Mouse (Mus musculus) embryonic facial prominence, embryonic 12.5 days (tissue): ENCODE data around the gene Rad9a. TPM values are rescaled to one million over a fixed set of nuclear protein-coding genes. Genes with fewer than 3 reads are reported as not detected.
A peak's percentile ranks its signal among the peaks of the same experiment; 100 is the strongest.

Source experiments
- ATAC-seq: fragments of 200-750 bp; cut with Nextera tagmentation; 2 replicates; pipeline ENCODE4 v1.8.0; 2017; ENCODE audit not compliant: insufficient number of reproducible peaks, insufficient read depth, low FRiP score, low TSS enrichment
- H3K27ac ChIP-seq: fragments of 300-500 bp; sonication (generic); 2 replicates; pipeline ENCODE4 v1.5.1; 2016; ENCODE audit warnings: mild to moderate bottlenecking
- H3K27me3 ChIP-seq: fragments of 300-500 bp; sonication (generic); 2 replicates; pipeline ENCODE4 v1.6.1; 2016; ENCODE audit warnings: mild to moderate bottlenecking, moderate library complexity
- H3K36me3 ChIP-seq: fragments of 300-500 bp; sonication (generic); 2 replicates; pipeline ENCODE4 v1.6.1; 2016; ENCODE audit warnings: mild to moderate bottlenecking
- H3K4me1 ChIP-seq: fragments of 300-500 bp; sonication (generic); 2 replicates; pipeline ENCODE4 v1.6.1; 2016
- H3K4me2 ChIP-seq: fragments of 300-500 bp; sonication (generic); replicated peaks from 2 replicates; pipeline ENCODE4 v1.6.1; 2016; ENCODE audit warnings: mild to moderate bottlenecking, moderate library complexity
- H3K4me3 ChIP-seq: fragments of 300-500 bp; sonication (generic); 2 replicates; pipeline ENCODE4 v1.5.1; 2016; ENCODE audit warnings: mild to moderate bottlenecking
- H3K9ac ChIP-seq: fragments of 300-500 bp; sonication (generic); 2 replicates; pipeline ENCODE4 v1.6.1; 2016; ENCODE audit warnings: mild to moderate bottlenecking, moderate library complexity
- H3K9me3 ChIP-seq: fragments of 300-500 bp; sonication (generic); 2 replicates; pipeline ENCODE4 v1.6.1; 2016; ENCODE audit warnings: mild to moderate bottlenecking, moderate library complexity
- WGBS: fragments of 180-500 bp; shearing (Covaris S2); methylation state at CpG from one replicate; pipeline ENCODE4 v1.1.7; 2016; 5-methylcytosine and 5-hydroxymethylcytosine counted together
- microRNA-seq: library from miRNA; unstranded; fragments of <30 nt; microRNA quantifications from one replicate; pipeline ENCODE4, GENCODE M21; 2017
- polyA plus RNA-seq: library from polyadenylated mRNA; unstranded; fragments of >200 nt; fragmentation: Nextera tagmentation; extraction: Ambion mirVana; gene quantifications from 2 replicates; pipeline ENCODE4 v1.2.1, GENCODE M21; 2016

Gene Rad9a
- polyA plus RNA-seq, 1 experiment from 2014 or later: 45.2 TPM

- ATAC-seq: no peak
- no peak overlapping the region for H3K27ac ChIP-seq
- H3K4me3 ChIP-seq: peak overlapping the region; percentile 86
- 0 out of 2 replicates have a peak, but pooled peaks cover 4% of the 10 kb centered on the region for H3K9me3 ChIP-seq
- H3K27me3 ChIP-seq: no peaks in the 10 kb centered on the region
- peaks cover 33% of the 10 kb centered on the region for H3K36me3 ChIP-seq
- H3K4me1 ChIP-seq: peaks cover 17% of the 10 kb centered on the region
- H3K9ac ChIP-seq: peak overlapping the region; percentile 82
- peak overlapping the region; percentile 75 for H3K4me2 ChIP-seq
- WGBS: 90% methylated on average over 11 of the region's 11 CpGs
These were observed 52.2 kb downstream of the Rad9a start for GRCm38 (mm10) chr19:4149283-4149682.

GRCm38 (mm10) chr19:4148819-4149218 lies 52.6 kb downstream of the Rad9a start:
- ATAC-seq: no peak
- WGBS: 6% methylated on average over 7 of the region's 8 CpGs
- H3K9ac ChIP-seq: peak overlapping the region; percentile 82

GRCm38 (mm10) chr19:4148491-4148806 lies 53.0 kb downstream of the Rad9a start, which contains the start of gene Coro1b:
TSS of gene Coro1b (plus strand) at chr19:4148619.
- Histone ChIP-seq H3K27ac (peak within 1 kb of the TSS; percentile 72), H3K9me3 (0 out of 2 replicates have a peak, but pooled peaks cover 4% of the 10 kb centered on the region), H3K27me3 (no peaks in the 10 kb centered on the region), H3K36me3 (peaks cover 29% of the 10 kb centered on the region), H3K4me3 (peak within 1 kb of the TSS; percentile 86), H3K9ac (peak within 1 kb of the TSS; percentile 82), H3K4me1 (peaks cover 17% of the 10 kb centered on the region), H3K4me2 (peak within 1 kb of the TSS; percentile 75)
- peak; percentile 92; the same call in 1 of the 2 replicates for ATAC-seq
- WGBS: under 1% methylated on average over 33 of the region's 33 CpGs

More at GRCm38 (mm10) chr19:4148819-4149218, 52.6 kb downstream of the Rad9a start:
- H3K27me3 ChIP-seq: no peaks in the 10 kb centered on the region
- peak overlapping the region; percentile 72 for H3K27ac ChIP-seq
- peaks cover 32% of the 10 kb centered on the region for H3K36me3 ChIP-seq
- H3K4me1 ChIP-seq: peaks cover 17% of the 10 kb centered on the region
- 0 out of 2 replicates have a peak, but pooled peaks cover 4% of the 10 kb centered on the region for H3K9me3 ChIP-seq
- H3K4me3 ChIP-seq: peak overlapping the region; percentile 86
- peak overlapping the region; percentile 75 for H3K4me2 ChIP-seq

- H3K4me2 ChIP-seq: peak overlapping the region; percentile 75
- no peak; the same call in 1 of the 2 replicates for ATAC-seq
- WGBS: 36% methylated on average over 9 of the region's 9 CpGs
These were observed 53.5 kb downstream of the Rad9a start for GRCm38 (mm10) chr19:4147782-4148490.

GRCm38 (mm10) chr19:4147022-4147405 lies 54.4 kb downstream of the Rad9a start:
- H3K36me3 ChIP-seq: peaks cover 22% of the 10 kb centered on the region
- 0 out of 2 replicates have a peak, but pooled peaks cover 4% of the 10 kb centered on the region for H3K9me3 ChIP-seq
- H3K27me3 ChIP-seq: no peaks in the 10 kb centered on the region
- ATAC-seq: no peak
- H3K4me2 ChIP-seq: no peak overlapping the region
- H3K9ac ChIP-seq: no peak overlapping the region
- no peak overlapping the region; the same call in 1 of the 2 replicates for H3K27ac ChIP-seq
- H3K4me1 ChIP-seq: peaks cover 17% of the 10 kb centered on the region
- no peak overlapping the region for H3K4me3 ChIP-seq
- WGBS: 44% methylated on average over 3 of the region's 3 CpGs

More at GRCm38 (mm10) chr19:4147782-4148490, 53.5 kb downstream of the Rad9a start:
- Histone ChIP-seq H3K27me3 (no peaks in the 10 kb centered on the region), H3K9me3 (0 out of 2 replicates have a peak, but pooled peaks cover 4% of the 10 kb centered on the region), H3K4me3 (peak overlapping the region; percentile 86), H3K36me3 (peaks cover 23% of the 10 kb centered on the region), H3K9ac (peak overlapping the region; percentile 82), H3K4me1 (peaks cover 17% of the 10 kb centered on the region), H3K27ac (no peak overlapping the region)

GRCm38 (mm10) chr19:4146366-4147021 lies 55.0 kb downstream of the Rad9a start:
- Histone ChIP-seq H3K9ac (no peak overlapping the region), H3K27ac (no peak overlapping the region; the same call in 1 of the 2 replicates), H3K4me1 (peaks cover 17% of the 10 kb centered on the region), H3K27me3 (no peaks in the 10 kb centered on the region), H3K4me2 (no peak overlapping the region), H3K9me3 (0 out of 2 replicates have a peak, but pooled peaks cover 4% of the 10 kb centered on the region), H3K4me3 (no peak overlapping the region), H3K36me3 (peaks cover 18% of the 10 kb centered on the region)
- WGBS: 68% methylated on average over 12 of the region's 12 CpGs
- ATAC-seq: no peak

- no peak for ATAC-seq
- Histone ChIP-seq H3K4me1 (peaks cover 17% of the 10 kb centered on the region), H3K4me3 (no peak overlapping the region), H3K9ac (no peak overlapping the region), H3K27ac (no peak overlapping the region), H3K4me2 (no peak overlapping the region), H3K9me3 (0 out of 2 replicates have a peak, but pooled peaks cover 4% of the 10 kb centered on the region), H3K36me3 (peaks cover 12% of the 10 kb centered on the region), H3K27me3 (no peaks in the 10 kb centered on the region)
- 88% methylated on average over 5 of the region's 5 CpGs for WGBS
These were observed 55.5 kb downstream of the Rad9a start for GRCm38 (mm10) chr19:4145936-4146335.

Small RNA genes lying within 50 kb of the gene (microRNA-seq; reads per million reads assigned to microRNA genes)
- gene Gm26115: not detected

Other genes starting within 250 kb of the Rad9a start
- gene Aldh3b3, start 243.0 kb downstream of the Rad9a start, polyA plus RNA-seq: not detected in 2 replicates
- gene Aldh3b2, start 229.3 kb downstream of the Rad9a start, polyA plus RNA-seq: 2.0 and 2.8 TPM in 2 replicates
- gene Acy3, start 215.1 kb downstream of the Rad9a start, polyA plus RNA-seq: 3.0 and 3.4 TPM in 2 replicates
- not detected in 2 replicates for gene Tbx10, start 208.9 kb downstream of the Rad9a start, polyA plus RNA-seq
- 30.0 and 33.2 TPM in 2 replicates for gene Nudt8, start 201.1 kb downstream of the Rad9a start, polyA plus RNA-seq
- 4.0 and 5.6 TPM in 2 replicates for gene Gm49405, start 201.0 kb downstream of the Rad9a start, polyA plus RNA-seq
- 6.5 and 6.9 TPM in 2 replicates for gene Doc2g, start 198.3 kb downstream of the Rad9a start, polyA plus RNA-seq
- gene Ndufv1, start 188.9 kb downstream of the Rad9a start, polyA plus RNA-seq: 188 and 201 TPM in 2 replicates
- 540 and 544 TPM in 2 replicates for gene Gstp1, start 163.7 kb downstream of the Rad9a start, polyA plus RNA-seq
- gene Gstp2, start 155.6 kb downstream of the Rad9a start, polyA plus RNA-seq: 2.8 and 11.5 TPM in 2 replicates
- gene Gstp3, start 142.1 kb downstream of the Rad9a start, polyA plus RNA-seq: not detected in 2 replicates
- gene Cabp2, start 120.1 kb downstream of the Rad9a start, polyA plus RNA-seq: 0.22 TPM in 1 of 2 replicates, not detected in the other
- 55.6 and 55.7 TPM in 2 replicates for gene Cdk2ap2, start 104.5 kb downstream of the Rad9a start, polyA plus RNA-seq
- 8.9 and 10.9 TPM in 2 replicates for gene Pitpnm1, start 101.7 kb downstream of the Rad9a start, polyA plus RNA-seq
- 85.2 and 90.8 TPM in 2 replicates for gene Aip, start 75.8 kb downstream of the Rad9a start, polyA plus RNA-seq
- gene Gpr152, start 61.9 kb downstream of the Rad9a start, polyA plus RNA-seq: not detected in 2 replicates
- not detected in 2 replicates for gene Cabp4, start 57.6 kb downstream of the Rad9a start, polyA plus RNA-seq
- 128 and 135 TPM in 2 replicates for gene Coro1b, start 53.0 kb downstream of the Rad9a start, polyA plus RNA-seq
- 0.89 and 2.1 TPM in 2 replicates for gene Ptprcap, start 48.1 kb downstream of the Rad9a start, polyA plus RNA-seq
- gene Rps6kb2, start 38.3 kb downstream of the Rad9a start, polyA plus RNA-seq: 59.7 and 71.7 TPM in 2 replicates
- 2.6 and 3.7 TPM in 2 replicates for gene Carns1, start 26.2 kb downstream of the Rad9a start, polyA plus RNA-seq
- gene Tbc1d10c, start 10.4 kb downstream of the Rad9a start, polyA plus RNA-seq: 1.2 and 1.9 TPM in 2 replicates
- 782 and 783 TPM in 2 replicates for gene Ppp1ca, start 9.6 kb downstream of the Rad9a start, polyA plus RNA-seq
- gene Clcf1, start 12.6 kb upstream of the Rad9a start, polyA plus RNA-seq: 8.5 and 9.7 TPM in 2 replicates
- not detected in 2 replicates for gene AC109138.7, start 12.7 kb upstream of the Rad9a start, polyA plus RNA-seq
- 14.9 and 21.6 TPM in 2 replicates for gene Pold4, start 30.2 kb upstream of the Rad9a start, polyA plus RNA-seq
- 11.1 and 11.5 TPM in 2 replicates for gene Ssh3, start 67.5 kb upstream of the Rad9a start, polyA plus RNA-seq
- 11.0 and 13.4 TPM in 2 replicates for gene Ankrd13d, start 81.5 kb upstream of the Rad9a start, polyA plus RNA-seq
- 15.0 and 19.0 TPM in 2 replicates for gene Grk2, start 104.6 kb upstream of the Rad9a start, polyA plus RNA-seq
- 61.6 and 65.4 TPM in 2 replicates for gene Kdm2a, start 196.6 kb upstream of the Rad9a start, polyA plus RNA-seq
- 36.6 and 47.2 TPM in 2 replicates for gene Rhod, start 237.8 kb upstream of the Rad9a start, polyA plus RNA-seq